Mouse (Mus musculus): ENCODE results near the gene Gsta2. TPM values are rescaled to one million over a fixed set of nuclear protein-coding genes. Genes with fewer than 3 reads are reported as not detected.
"Not testable (repeated sequence)": the region's sequence is repeated elsewhere in the genome, so short reads cannot be mapped to it uniquely, and the experiment has no call there.

Gene Gsta2
- polyA plus RNA-seq, 1 experiment from 2014 or later: not detected

DNA sequence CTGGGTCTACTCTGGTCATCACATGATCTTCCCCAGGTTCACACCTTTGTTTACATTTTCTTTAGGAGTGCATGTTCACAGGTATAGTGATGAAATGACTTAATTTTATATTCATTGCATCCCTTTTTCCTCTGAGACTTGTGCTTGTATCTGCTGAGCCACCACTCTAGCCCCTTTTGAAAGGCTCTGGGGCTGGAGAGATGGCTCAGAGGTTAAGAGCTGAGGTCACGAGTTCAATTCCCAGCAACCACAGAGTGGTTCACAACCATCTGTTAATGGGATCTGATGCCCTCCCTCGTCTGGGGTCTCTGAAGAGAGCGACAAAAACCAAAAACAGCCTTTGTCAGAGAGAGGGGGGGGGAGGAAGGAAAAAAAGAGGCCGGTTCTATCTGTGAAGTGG, 19.9 kb upstream of the Gsta2 start:
- Histone ChIP-seq H3K27me3 (ENCODE audit: insufficient read depth, poor library complexity, severe bottlenecking) (peaks cover 24% of the 10 kb centered on the region), H3K9me3 (no peaks in the 10 kb centered on the region), H3K36me3 (no peaks in the 10 kb centered on the region), H3K4me1 (replicated peaks) (peaks cover 12% of the 10 kb centered on the region), H3K4me3 (no peak overlapping the region), H3K27ac (no peak overlapping the region)
- 74% methylated on average over 4 of the region's 4 CpGs for WGBS
- no peak for DNase-seq (ENCODE audit: low spot score)

- no peak for DNase-seq (ENCODE audit: low spot score)
- Histone ChIP-seq H3K4me3 (no peak overlapping the region), H3K9me3 (no peaks in the 10 kb centered on the region), H3K4me1 (replicated peaks) (peaks cover 12% of the 10 kb centered on the region), H3K36me3 (no peaks in the 10 kb centered on the region), H3K27ac (no peak overlapping the region), H3K27me3 (ENCODE audit: insufficient read depth, poor library complexity, severe bottlenecking) (peaks cover 24% of the 10 kb centered on the region)
- 86% methylated on average over 1 of the region's 1 CpGs for WGBS
Measured at GRCm38 (mm10) chr9:78374885-78375389, 19.3 kb upstream of the Gsta2 start.

DNA sequence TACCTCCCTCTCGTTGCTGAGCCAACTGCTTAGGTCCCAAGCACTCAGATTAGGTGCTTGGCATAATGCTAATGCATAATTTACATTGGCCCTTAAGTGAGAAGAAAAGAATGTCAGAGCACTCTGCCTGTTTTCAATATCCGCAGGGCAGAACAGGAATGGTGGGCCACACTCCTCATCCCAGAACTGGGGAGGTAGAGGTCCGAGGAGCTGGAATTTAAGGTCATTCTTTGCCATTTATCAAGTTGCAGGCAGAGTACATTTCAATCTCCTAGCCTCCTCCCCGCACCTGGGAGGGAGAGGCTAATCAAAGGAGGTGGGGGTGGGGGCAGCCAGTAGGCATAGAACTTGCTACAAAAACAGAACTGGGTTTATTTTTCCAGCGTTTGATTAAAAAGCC, 18.8 kb upstream of the Gsta2 start:
- no peaks in the 10 kb centered on the region for H3K36me3 ChIP-seq
- no peak overlapping the region for H3K4me3 ChIP-seq
- no peaks in the 10 kb centered on the region for H3K9me3 ChIP-seq
- peaks cover 12% of the 10 kb centered on the region for H3K4me1 ChIP-seq (replicated peaks)
- H3K27ac ChIP-seq: no peak overlapping the region
- WGBS: 61% methylated on average over 5 of the region's 5 CpGs
- peaks cover 20% of the 10 kb centered on the region for H3K27me3 ChIP-seq (ENCODE audit: insufficient read depth, poor library complexity, severe bottlenecking)
- no peak for DNase-seq (ENCODE audit: low spot score)

DNA sequence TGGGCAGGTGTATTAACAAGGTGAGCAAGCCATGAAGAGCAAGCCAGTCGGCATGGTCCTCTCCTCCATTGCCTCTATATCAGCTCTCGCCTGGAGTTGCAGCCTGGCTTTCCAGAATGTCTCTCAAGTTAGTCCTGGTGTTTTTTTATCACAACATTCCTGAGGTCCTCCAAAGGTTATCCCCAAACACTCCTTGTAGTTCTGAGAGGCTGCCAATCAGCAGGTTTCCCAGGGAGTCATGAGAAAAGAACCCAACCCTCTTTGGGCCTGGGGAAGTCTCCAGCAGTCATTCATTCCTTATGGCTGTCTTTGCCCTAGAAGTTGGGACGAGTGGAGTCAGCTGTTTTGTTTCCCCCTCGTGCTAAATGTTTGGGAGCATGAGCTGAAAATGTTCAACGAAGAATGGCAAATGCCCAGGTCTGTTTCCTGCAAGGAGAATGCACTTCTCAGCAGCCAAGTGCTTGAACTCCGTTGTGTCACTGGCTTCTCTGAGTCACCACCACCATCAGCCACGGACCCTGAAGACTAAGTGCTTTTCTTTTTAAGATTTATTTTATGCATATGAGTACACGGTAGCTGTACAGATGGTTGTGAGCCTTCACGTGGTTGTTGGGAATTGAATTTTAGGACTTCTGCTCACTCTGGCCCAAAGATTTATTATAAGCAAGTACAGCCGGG, 17.4 kb upstream of the Gsta2 start:
- Histone ChIP-seq H3K27ac (no peak overlapping the region), H3K4me1 (replicated peaks) (peaks cover 5% of the 10 kb centered on the region), H3K27me3 (ENCODE audit: insufficient read depth, poor library complexity, severe bottlenecking) (peaks cover 14% of the 10 kb centered on the region), H3K4me3 (no peak overlapping the region), H3K36me3 (no peaks in the 10 kb centered on the region), H3K9me3 (no peaks in the 10 kb centered on the region)
- DNase-seq (ENCODE audit: low spot score): no peak
- WGBS: 83% methylated on average over 10 of the region's 10 CpGs

- 95% methylated on average over 3 of the region's 3 CpGs for WGBS
- H3K27me3 ChIP-seq (ENCODE audit: insufficient read depth, poor library complexity, severe bottlenecking): no peaks in the 10 kb centered on the region
- H3K36me3 ChIP-seq: no peaks in the 10 kb centered on the region
- H3K27ac ChIP-seq: no peak overlapping the region
- no peaks in the 10 kb centered on the region for H3K9me3 ChIP-seq
- DNase-seq (ENCODE audit: low spot score): no peak
- no peak overlapping the region for H3K4me3 ChIP-seq
- H3K4me1 ChIP-seq (replicated peaks): no peaks in the 10 kb centered on the region
Measured at GRCm38 (mm10) chr9:78371441-78371840, 15.9 kb upstream of the Gsta2 start.

GRCm38 (mm10) chr9:78369786-78370185, 14.2 kb upstream of the Gsta2 start:
- no peaks in the 10 kb centered on the region for H3K36me3 ChIP-seq
- no peaks in the 10 kb centered on the region for H3K9me3 ChIP-seq
- no peak overlapping the region for H3K27ac ChIP-seq
- no peaks in the 10 kb centered on the region for H3K27me3 ChIP-seq (ENCODE audit: insufficient read depth, poor library complexity, severe bottlenecking)
- no peak overlapping the region for H3K4me3 ChIP-seq
- WGBS: 92% methylated on average over 7 of the region's 7 CpGs
- DNase-seq (ENCODE audit: low spot score): no peak
- H3K4me1 ChIP-seq (replicated peaks): no peaks in the 10 kb centered on the region

- DNase-seq (ENCODE audit: low spot score): no peak
- H3K36me3 ChIP-seq: no peaks in the 10 kb centered on the region
- no peak overlapping the region for H3K4me3 ChIP-seq
- H3K9me3 ChIP-seq: no peaks in the 10 kb centered on the region
- H3K27me3 ChIP-seq (ENCODE audit: insufficient read depth, poor library complexity, severe bottlenecking): no peaks in the 10 kb centered on the region
- no peak overlapping the region for H3K27ac ChIP-seq
- H3K4me1 ChIP-seq (replicated peaks): no peaks in the 10 kb centered on the region
- whole genome bisulfite sequencing: 89% methylated on average over 2 of the region's 2 CpGs
Measured at GRCm38 (mm10) chr9:78369349-78369748, 13.8 kb upstream of the Gsta2 start.

- Histone ChIP-seq H3K36me3 (no peaks in the 10 kb centered on the region), H3K4me1 (replicated peaks) (no peaks in the 10 kb centered on the region), H3K27ac (no peak overlapping the region), H3K4me3 (no peak overlapping the region), H3K27me3 (ENCODE audit: insufficient read depth, poor library complexity, severe bottlenecking) (no peaks in the 10 kb centered on the region), H3K9me3 (no peaks in the 10 kb centered on the region)
- 78% methylated on average over 3 of the region's 3 CpGs for WGBS
- DNase-seq (ENCODE audit: low spot score): no peak
Measured at GRCm38 (mm10) chr9:78368671-78369293, 13.2 kb upstream of the Gsta2 start.

DNA sequence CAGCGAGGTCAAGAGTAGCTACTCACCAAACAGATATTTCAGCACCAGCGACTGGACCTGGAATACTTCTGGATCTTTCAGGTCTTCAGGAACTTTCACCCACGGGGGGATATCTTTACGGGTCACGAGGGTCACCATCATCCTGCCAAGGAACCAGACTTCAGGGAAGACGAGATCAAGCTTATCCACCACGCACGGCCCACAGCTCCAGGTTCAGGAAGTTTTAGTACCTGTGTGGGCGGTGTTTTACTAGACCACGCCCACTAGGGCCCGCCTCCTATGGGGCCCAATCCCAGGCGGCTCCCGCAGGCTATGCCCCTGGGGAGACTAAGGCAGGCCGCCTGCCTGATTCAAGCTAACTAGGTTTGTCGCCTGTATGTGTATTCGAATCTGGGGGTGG, 12.4 kb upstream of the Gsta2 start, which contains the start of gene Dppa5a:
Dppa5a (minus strand) TSS at position 219 of the 400 bp plus-strand sequence.
- not testable (repeated sequence) for H3K27ac ChIP-seq; DNase-seq (ENCODE audit: low spot score); H3K36me3 ChIP-seq; H3K9me3 ChIP-seq; H3K4me3 ChIP-seq; H3K4me1 ChIP-seq (replicated peaks); H3K27me3 ChIP-seq (ENCODE audit: insufficient read depth, poor library complexity, severe bottlenecking)
- WGBS: 90% methylated on average over 16 of the region's 16 CpGs

GRCm38 (mm10) chr9:78365850-78366544, 10.4 kb upstream of the Gsta2 start:
- Histone ChIP-seq H3K27ac (no peak overlapping the region), H3K4me3 (no peak overlapping the region), H3K27me3 (ENCODE audit: insufficient read depth, poor library complexity, severe bottlenecking) (no peaks in the 10 kb centered on the region), H3K36me3 (no peaks in the 10 kb centered on the region), H3K9me3 (no peaks in the 10 kb centered on the region), H3K4me1 (replicated peaks) (no peaks in the 10 kb centered on the region)
- DNase-seq (ENCODE audit: low spot score): no peak
- WGBS: 78% methylated on average over 13 of the region's 13 CpGs

DNA sequence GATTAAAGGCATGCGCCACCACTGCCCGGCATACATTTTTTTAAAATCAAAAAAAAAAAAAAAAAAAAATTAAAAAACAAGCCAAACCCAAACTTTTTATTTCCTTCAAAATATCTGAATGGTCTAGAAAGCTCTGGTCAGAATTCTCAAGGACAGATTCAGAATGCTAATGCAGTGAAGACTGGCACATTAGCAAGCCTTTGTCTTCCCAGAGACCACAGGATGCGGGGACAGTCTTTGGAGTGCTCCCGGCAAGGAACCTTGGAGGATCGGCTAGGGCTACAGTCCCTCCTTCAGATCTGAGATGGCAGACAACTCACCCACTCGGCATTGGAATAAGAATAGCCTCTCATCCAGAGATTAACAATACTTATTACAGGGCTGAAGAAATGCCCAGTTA, 9.1 kb upstream of the Gsta2 start:
- Histone ChIP-seq H3K27me3 (ENCODE audit: insufficient read depth, poor library complexity, severe bottlenecking) (no peaks in the 10 kb centered on the region), H3K36me3 (no peaks in the 10 kb centered on the region), H3K27ac (no peak overlapping the region), H3K9me3 (no peaks in the 10 kb centered on the region), H3K4me1 (replicated peaks) (no peaks in the 10 kb centered on the region), H3K4me3 (no peak overlapping the region)
- WGBS: 88% methylated on average over 6 of the region's 6 CpGs
- DNase-seq (ENCODE audit: low spot score): no peak

GRCm38 (mm10) chr9:78363374-78363773, 7.8 kb upstream of the Gsta2 start:
- H3K27me3 ChIP-seq (ENCODE audit: insufficient read depth, poor library complexity, severe bottlenecking): no peaks in the 10 kb centered on the region
- no peak overlapping the region for H3K4me3 ChIP-seq
- no peaks in the 10 kb centered on the region for H3K36me3 ChIP-seq
- 82% methylated on average over 6 of the region's 6 CpGs for WGBS
- H3K27ac ChIP-seq: no peak overlapping the region
- no peaks in the 10 kb centered on the region for H3K4me1 ChIP-seq (replicated peaks)
- H3K9me3 ChIP-seq: no peaks in the 10 kb centered on the region
- DNase-seq (ENCODE audit: low spot score): no peak

DNA sequence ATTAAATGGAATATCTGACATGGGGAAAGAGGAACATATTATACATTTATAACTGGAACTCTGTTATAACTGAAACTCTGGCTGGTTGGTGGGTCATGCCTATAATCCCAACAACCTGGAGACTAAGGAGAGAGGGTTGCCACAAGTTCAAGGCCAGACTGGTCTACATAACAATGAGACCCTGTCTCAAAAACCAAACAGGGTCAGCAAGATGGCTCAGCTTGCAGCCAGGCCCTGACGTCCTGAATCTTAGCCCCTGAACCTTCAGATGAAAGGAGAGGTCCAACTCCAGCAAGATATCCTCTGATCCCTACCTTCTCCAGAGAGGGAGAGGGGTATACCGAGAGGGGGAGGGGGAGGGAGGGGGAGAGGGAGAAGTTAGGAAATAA, 4.9 kb upstream of the Gsta2 start:
- Histone ChIP-seq H3K36me3 (no peaks in the 10 kb centered on the region), H3K9me3 (no peaks in the 10 kb centered on the region), H3K4me1 (replicated peaks) (no peaks in the 10 kb centered on the region), H3K4me3 (no peak overlapping the region), H3K27me3 (ENCODE audit: insufficient read depth, poor library complexity, severe bottlenecking) (no peaks in the 10 kb centered on the region), H3K27ac (no peak overlapping the region)
- no peak for DNase-seq (ENCODE audit: low spot score)
- WGBS: 59% methylated on average over 2 of the region's 2 CpGs

Measured in hindbrain, embryonic 10.5 days (tissue).